Mouse (Mus musculus): ENCODE data around the gene Tgm3. TPM values are rescaled to one million over a fixed set of nuclear protein-coding genes. Genes with fewer than 3 reads are reported as not detected.

The Tgm3 gene
- polyA plus RNA-seq, 1 experiment from 2014 or later, result 0.07 TPM

GRCm38 (mm10) chr2:130027890-130028289 lies 15.7 kb downstream of the Tgm3 start:
- no peak overlapping the region for H3K9ac ChIP-seq
- H3K36me3 ChIP-seq, result no peaks in the 10 kb centered on the region
- no peak overlapping the region for H3K4me2 ChIP-seq
- H3K9me3 ChIP-seq, result no peaks in the 10 kb centered on the region
- H3K4me1 ChIP-seq (replicated peaks), result no peaks in the 10 kb centered on the region
- H3K4me3 ChIP-seq, result no peak overlapping the region
- no peak overlapping the region for H3K27ac ChIP-seq (replicated peaks)
- no peak for ATAC-seq (ENCODE audit: low read depth)
- H3K27me3 ChIP-seq, result no peaks in the 10 kb centered on the region
- WGBS, result 76% methylated on average over 4 of the region's 4 CpGs

GRCm38 (mm10) chr2:130029826-130030225 lies 17.7 kb downstream of the Tgm3 start:
- no peak overlapping the region for H3K4me3 ChIP-seq
- H3K9me3 ChIP-seq, result no peaks in the 10 kb centered on the region
- H3K36me3 ChIP-seq, result no peaks in the 10 kb centered on the region
- no peak overlapping the region for H3K9ac ChIP-seq
- no peak overlapping the region for H3K4me2 ChIP-seq
- no peaks in the 10 kb centered on the region for H3K4me1 ChIP-seq (replicated peaks)
- ATAC-seq (ENCODE audit: low read depth), result no peak
- H3K27ac ChIP-seq (replicated peaks), result no peak overlapping the region
- 87% methylated on average over 11 of the region's 11 CpGs for WGBS
- no peaks in the 10 kb centered on the region for H3K27me3 ChIP-seq

GRCm38 (mm10) chr2:130032661-130033060 lies 20.5 kb downstream of the Tgm3 start:
- Histone ChIP-seq H3K27ac (replicated peaks) (no peak overlapping the region), H3K9ac (no peak overlapping the region), H3K4me3 (no peak overlapping the region), H3K27me3 (no peaks in the 10 kb centered on the region), H3K36me3 (no peaks in the 10 kb centered on the region), H3K9me3 (no peaks in the 10 kb centered on the region), H3K4me2 (no peak overlapping the region), H3K4me1 (replicated peaks) (no peaks in the 10 kb centered on the region)
- ATAC-seq (ENCODE audit: low read depth), result no peak
- 54% methylated on average over 3 of the region's 3 CpGs for WGBS

- no peak overlapping the region for H3K27ac ChIP-seq (replicated peaks)
- H3K36me3 ChIP-seq, result no peaks in the 10 kb centered on the region
- no peaks in the 10 kb centered on the region for H3K4me1 ChIP-seq (replicated peaks)
- ATAC-seq (ENCODE audit: low read depth), result no peak
- H3K9ac ChIP-seq, result no peak overlapping the region
- H3K4me3 ChIP-seq, result no peak overlapping the region
- no peaks in the 10 kb centered on the region for H3K9me3 ChIP-seq
- WGBS, result 64% methylated on average over 8 of the region's 8 CpGs
- H3K27me3 ChIP-seq, result no peaks in the 10 kb centered on the region
- no peak overlapping the region for H3K4me2 ChIP-seq
These were observed 24.7 kb downstream of the Tgm3 start for GRCm38 (mm10) chr2:130036846-130037245.

GRCm38 (mm10) chr2:130038971-130039370 lies 26.8 kb downstream of the Tgm3 start:
- Histone ChIP-seq H3K27me3 (no peaks in the 10 kb centered on the region), H3K9me3 (no peaks in the 10 kb centered on the region), H3K9ac (no peak overlapping the region), H3K27ac (replicated peaks) (no peak overlapping the region), H3K4me3 (no peak overlapping the region), H3K4me2 (no peak overlapping the region), H3K36me3 (no peaks in the 10 kb centered on the region), H3K4me1 (replicated peaks) (no peaks in the 10 kb centered on the region)
- 52% methylated on average over 3 of the region's 3 CpGs for WGBS
- ATAC-seq (ENCODE audit: low read depth), result no peak

GRCm38 (mm10) chr2:130040190-130040886 lies 28.2 kb downstream of the Tgm3 start:
- H3K9me3 ChIP-seq, result no peaks in the 10 kb centered on the region
- 58% methylated on average over 6 of the region's 6 CpGs for WGBS
- ATAC-seq (ENCODE audit: low read depth), result no peak

GRCm38 (mm10) chr2:130043835-130044234 lies 31.7 kb downstream of the Tgm3 start:
- Histone ChIP-seq H3K27me3 (no peaks in the 10 kb centered on the region), H3K9ac (no peak overlapping the region), H3K4me2 (no peak overlapping the region), H3K4me1 (replicated peaks) (no peaks in the 10 kb centered on the region), H3K27ac (replicated peaks) (no peak overlapping the region), H3K9me3 (no peaks in the 10 kb centered on the region), H3K36me3 (no peaks in the 10 kb centered on the region), H3K4me3 (no peak overlapping the region)
- WGBS, result 90% methylated on average over 4 of the region's 4 CpGs
- ATAC-seq (ENCODE audit: low read depth), result no peak

More at GRCm38 (mm10) chr2:130040190-130040886, 28.2 kb downstream of the Tgm3 start:
- no peak overlapping the region for H3K9ac ChIP-seq
- no peaks in the 10 kb centered on the region for H3K4me1 ChIP-seq (replicated peaks)
- H3K36me3 ChIP-seq, result no peaks in the 10 kb centered on the region
- H3K27ac ChIP-seq (replicated peaks), result no peak overlapping the region
- H3K4me2 ChIP-seq, result no peak overlapping the region
- no peaks in the 10 kb centered on the region for H3K27me3 ChIP-seq
- H3K4me3 ChIP-seq, result no peak overlapping the region

GRCm38 (mm10) chr2:130047923-130048440 lies 35.8 kb downstream of the Tgm3 start:
- WGBS, result 73% methylated on average over 13 of the region's 13 CpGs
- Histone ChIP-seq H3K4me1 (replicated peaks) (no peaks in the 10 kb centered on the region), H3K27me3 (no peaks in the 10 kb centered on the region), H3K36me3 (no peaks in the 10 kb centered on the region), H3K27ac (replicated peaks) (no peak overlapping the region), H3K9me3 (no peaks in the 10 kb centered on the region), H3K9ac (no peak overlapping the region), H3K4me2 (no peak overlapping the region), H3K4me3 (no peak overlapping the region)
- ATAC-seq (ENCODE audit: low read depth), result no peak

GRCm38 (mm10) chr2:130048792-130049191 lies 36.6 kb downstream of the Tgm3 start:
- H3K9ac ChIP-seq, result no peak overlapping the region

GRCm38 (mm10) chr2:130058149-130058548 lies 46.0 kb downstream of the Tgm3 start:
- no peak overlapping the region for H3K27ac ChIP-seq (replicated peaks)
- no peak overlapping the region for H3K4me3 ChIP-seq
- no peaks in the 10 kb centered on the region for H3K36me3 ChIP-seq
- H3K9me3 ChIP-seq, result no peaks in the 10 kb centered on the region
- no peak overlapping the region for H3K4me2 ChIP-seq
- H3K4me1 ChIP-seq (replicated peaks), result no peaks in the 10 kb centered on the region
- ATAC-seq (ENCODE audit: low read depth), result no peak
- 54% methylated on average over 1 of the region's 1 CpGs for WGBS
- no peaks in the 10 kb centered on the region for H3K27me3 ChIP-seq
- H3K9ac ChIP-seq, result no peak overlapping the region

More at GRCm38 (mm10) chr2:130048792-130049191, 36.6 kb downstream of the Tgm3 start:
- WGBS, result 78% methylated on average over 6 of the region's 6 CpGs
- H3K4me1 ChIP-seq (replicated peaks), result no peaks in the 10 kb centered on the region
- H3K9me3 ChIP-seq, result no peaks in the 10 kb centered on the region
- H3K27me3 ChIP-seq, result no peaks in the 10 kb centered on the region
- H3K4me3 ChIP-seq, result no peak overlapping the region
- H3K36me3 ChIP-seq, result no peaks in the 10 kb centered on the region
- no peak for ATAC-seq (ENCODE audit: low read depth)
- H3K4me2 ChIP-seq, result no peak overlapping the region
- H3K27ac ChIP-seq (replicated peaks), result no peak overlapping the region

GRCm38 (mm10) chr2:130068228-130068627 lies 56.1 kb downstream of the Tgm3 start:
- H3K27me3 ChIP-seq, result no peaks in the 10 kb centered on the region
- H3K4me3 ChIP-seq, result no peak overlapping the region
- no peaks in the 10 kb centered on the region for H3K4me1 ChIP-seq (replicated peaks)
- 28% methylated on average over 3 of the region's 3 CpGs for WGBS
- no peak overlapping the region for H3K9ac ChIP-seq
- no peak overlapping the region for H3K4me2 ChIP-seq
- ATAC-seq (ENCODE audit: low read depth), result no peak
- no peak overlapping the region for H3K27ac ChIP-seq (replicated peaks)
- H3K36me3 ChIP-seq, result no peaks in the 10 kb centered on the region
- no peaks in the 10 kb centered on the region for H3K9me3 ChIP-seq

- Histone ChIP-seq H3K36me3 (no peaks in the 10 kb centered on the region), H3K9ac (no peak overlapping the region), H3K27me3 (no peaks in the 10 kb centered on the region), H3K4me2 (no peak overlapping the region), H3K4me1 (replicated peaks) (no peaks in the 10 kb centered on the region), H3K27ac (replicated peaks) (no peak overlapping the region), H3K4me3 (no peak overlapping the region), H3K9me3 (no peaks in the 10 kb centered on the region)
- 90% methylated on average over 2 of the region's 2 CpGs for WGBS
- no peak for ATAC-seq (ENCODE audit: low read depth)
These were observed 58.2 kb downstream of the Tgm3 start for GRCm38 (mm10) chr2:130070396-130070795.

Measured in neural tube, embryonic 13.5 days (tissue).